Mouse (Mus musculus) lung, embryonic 14.5 days (tissue): ENCODE measurements around the gene H2-Eb2. TPM values are rescaled to one million over a fixed set of nuclear protein-coding genes. Genes with fewer than 3 reads are reported as not detected.
A peak's percentile ranks its signal among the peaks of the same experiment; 100 is the strongest.

Experiments
- ATAC-seq: fragments of 200-750 bp; cut with Nextera tagmentation; 2 replicates; pipeline ENCODE4 v1.8.0; 2017; ENCODE audit warnings: mild to moderate bottlenecking, moderate TSS enrichment, moderate library complexity; ENCODE audit not compliant: insufficient read depth
- DNase-seq: peaks from one replicate; pipeline ENCODE4 v3.0.0-alpha.2; 2015
- H3K27ac ChIP-seq: fragments of 300-500 bp; sonication (generic); 2 replicates; pipeline ENCODE4 v1.5.1; 2014; ENCODE audit warnings: low read depth, mild to moderate bottlenecking, moderate library complexity
- H3K27me3 ChIP-seq: fragments of 300-500 bp; sonication (generic); 2 replicates; pipeline ENCODE4 v1.6.1; 2014; ENCODE audit warnings: low read length, control low read depth; ENCODE audit not compliant: insufficient read depth
- H3K36me3 ChIP-seq: fragments of 300-500 bp; sonication (generic); 2 replicates; pipeline ENCODE4 v1.6.1; 2014; ENCODE audit warnings: control low read depth; ENCODE audit not compliant: insufficient read depth
- H3K4me1 ChIP-seq: fragments of 300-500 bp; sonication (generic); 2 replicates; pipeline ENCODE4 v1.6.1; 2014; ENCODE audit warnings: antibody characterized with exemption, control low read depth; ENCODE audit not compliant: insufficient read depth
- H3K4me2 ChIP-seq: fragments of 300-500 bp; sonication (generic); 2 replicates; pipeline ENCODE4 v1.6.1; 2014; ENCODE audit warnings: mild to moderate bottlenecking
- H3K4me3 ChIP-seq: fragments of 300-500 bp; sonication (generic); 2 replicates; pipeline ENCODE4 v1.5.1; 2014; ENCODE audit warnings: low read depth, low read length
- H3K9ac ChIP-seq: fragments of 300-500 bp; sonication (generic); 2 replicates; pipeline ENCODE4 v1.6.1; 2014
- H3K9me3 ChIP-seq: fragments of 300-500 bp; sonication (generic); 2 replicates; pipeline ENCODE4 v1.6.1; 2016; ENCODE audit warnings: low read depth, low read length, control low read depth
- CTCF ChIP-seq: IDR thresholded peaks from 2 replicates; pipeline ENCODE4 v1.5.1; 2016; ENCODE audit warnings: antibody characterized with exemption, low read depth
- WGBS: fragments of 180-500 bp; shearing (Covaris S2); extraction: QIAGEN DNeasy Blood & Tissue Kit; methylation state at CpG from one replicate; pipeline ENCODE4 v1.1.7; 2014; 5-methylcytosine and 5-hydroxymethylcytosine counted together
- polyA plus RNA-seq: library from polyadenylated mRNA; unstranded; fragments of >200 nt; fragmentation: Nextera tagmentation; extraction: Ambion mirVana; gene quantifications from 2 replicates; pipeline ENCODE4 v1.2.1, GENCODE M21; 2014

The H2-Eb2 gene
- polyA plus RNA-seq, result not detected in 2 replicates

DNA sequence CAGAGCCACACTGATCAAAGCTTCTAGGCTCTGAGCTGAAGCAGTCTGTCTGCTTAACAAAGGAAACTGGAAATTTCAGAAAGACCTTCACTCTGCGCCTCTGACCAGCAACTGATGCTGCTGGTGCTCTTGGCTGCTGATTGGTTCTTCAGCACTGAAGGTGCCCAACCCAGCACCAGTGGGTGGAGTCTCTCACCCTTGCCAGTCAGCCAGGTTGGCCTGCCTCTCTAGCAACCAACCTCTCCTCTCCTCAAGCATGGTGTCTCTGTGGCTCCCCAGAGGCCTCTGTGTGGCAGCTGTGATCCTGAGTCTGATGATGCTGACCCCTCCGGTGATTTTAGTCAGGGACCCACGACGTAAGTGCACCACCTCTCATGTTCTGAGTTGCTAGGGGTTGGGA lies at the start of gene H2-Eb2:
Gene H2-Eb2, plus strand, starts transcription at position 230 of the 400 bp plus-strand sequence.
- no peaks in the 10 kb centered on the region for H3K27me3 ChIP-seq
- no peaks in the 10 kb centered on the region for H3K9me3 ChIP-seq
- H3K4me1 ChIP-seq, result no peaks in the 10 kb centered on the region
- TF ChIP-seq CTCF, result no peak
- H3K4me2 ChIP-seq, result no peak within 1 kb of the TSS
- H3K27ac ChIP-seq, result no peak within 1 kb of the TSS
- no peaks in the 10 kb centered on the region for H3K36me3 ChIP-seq
- no peak within 1 kb of the TSS for H3K9ac ChIP-seq
- ATAC-seq (no peak), DNase-seq (no peak)
- H3K4me3 ChIP-seq, result no peak within 1 kb of the TSS
- 44% methylated on average over 4 of the region's 4 CpGs for WGBS

DNA sequence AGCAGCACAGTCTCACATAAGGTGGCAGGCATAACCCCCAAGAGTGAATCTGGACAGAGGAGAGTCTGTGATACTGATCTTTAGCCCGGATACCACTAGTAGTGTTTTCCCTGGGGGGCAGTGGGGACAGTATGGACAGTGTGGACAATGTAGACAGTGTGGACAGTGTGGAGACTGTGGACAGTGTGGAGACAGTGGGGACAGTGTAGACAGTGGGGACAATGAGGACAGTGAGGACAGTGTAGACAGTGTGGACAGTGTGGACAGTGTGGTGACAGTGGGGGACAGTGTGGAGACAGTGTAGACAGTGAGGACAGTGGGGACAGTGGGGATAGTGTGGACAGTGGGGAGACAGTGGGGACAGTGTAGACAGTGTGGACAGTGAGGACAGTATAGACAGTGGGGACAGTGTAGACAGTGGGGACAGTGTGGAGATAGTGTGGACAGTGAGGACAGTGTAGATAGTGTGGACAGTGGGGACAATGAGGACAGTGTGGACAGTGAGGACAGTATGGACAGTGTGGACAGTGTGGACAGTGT lies 44.9 kb upstream of the H2-Eb2 start:
- Histone ChIP-seq H3K27ac (no peak overlapping the region), H3K9me3 (no peaks in the 10 kb centered on the region), H3K4me2 (no peak overlapping the region), H3K4me1 (no peaks in the 10 kb centered on the region), H3K36me3 (no peaks in the 10 kb centered on the region), H3K27me3 (no peaks in the 10 kb centered on the region), H3K9ac (no peak overlapping the region), H3K4me3 (no peak overlapping the region)
- DNase-seq, result no peak
- no peak for ATAC-seq
- TF ChIP-seq CTCF, result no peak
- WGBS, result 70% methylated on average over 1 of the region's 1 CpGs

DNA sequence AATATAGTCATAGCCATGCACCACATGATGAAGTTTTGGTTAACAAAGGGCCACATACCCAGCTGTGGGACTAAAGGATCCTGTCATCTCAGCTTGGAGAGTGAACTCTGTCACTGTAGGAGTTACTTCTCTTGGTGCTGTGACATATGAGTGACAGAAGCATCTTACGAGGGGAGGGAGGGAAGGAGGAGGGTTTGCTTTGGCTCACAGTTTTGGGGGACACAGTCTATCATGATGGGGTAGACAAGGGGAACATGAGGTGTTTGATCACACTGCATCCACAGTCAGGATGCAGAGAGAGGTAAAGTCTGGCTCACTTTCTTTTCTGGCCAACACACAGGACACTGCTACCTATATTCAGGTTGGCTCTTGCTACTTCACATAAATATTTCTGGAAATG lies 43.6 kb upstream of the H2-Eb2 start:
- TF ChIP-seq CTCF, result no peak
- DNase-seq (no peak), ATAC-seq (no peak)
- no peaks in the 10 kb centered on the region for H3K4me1 ChIP-seq
- WGBS, result 73% methylated on average over 1 of the region's 1 CpGs
- H3K9ac ChIP-seq, result no peak overlapping the region
- no peaks in the 10 kb centered on the region for H3K9me3 ChIP-seq
- H3K4me2 ChIP-seq, result no peak overlapping the region
- H3K36me3 ChIP-seq, result no peaks in the 10 kb centered on the region
- H3K27ac ChIP-seq, result no peak overlapping the region
- H3K27me3 ChIP-seq, result no peaks in the 10 kb centered on the region
- no peak overlapping the region for H3K4me3 ChIP-seq

DNA sequence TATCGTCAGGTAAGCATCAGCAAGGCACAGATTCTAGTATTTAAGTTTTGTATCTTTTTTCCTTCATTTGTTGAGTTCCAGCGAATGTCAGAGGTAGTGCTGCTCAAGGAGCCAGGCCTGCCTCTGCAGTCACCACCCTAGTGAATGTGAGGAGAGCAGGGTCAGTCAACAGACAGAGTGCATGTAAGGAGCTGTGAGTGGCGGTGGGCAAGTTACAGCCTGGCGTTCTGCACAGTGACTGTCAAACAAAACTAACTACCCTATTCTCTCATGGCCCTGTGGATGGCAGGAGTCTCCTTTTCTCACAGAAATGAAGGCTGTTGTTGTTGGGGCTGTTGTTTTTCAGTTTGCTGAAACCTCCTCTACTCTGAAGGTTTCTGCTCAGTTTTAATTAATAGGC lies 40.1 kb upstream of the H2-Eb2 start:
- no peaks in the 10 kb centered on the region for H3K36me3 ChIP-seq
- TF ChIP-seq CTCF, result no peak
- H3K27ac ChIP-seq, result no peak overlapping the region
- no peak overlapping the region for H3K9ac ChIP-seq
- no peaks in the 10 kb centered on the region for H3K27me3 ChIP-seq
- H3K9me3 ChIP-seq, result no peaks in the 10 kb centered on the region
- no peaks in the 10 kb centered on the region for H3K4me1 ChIP-seq
- 59% methylated on average over 4 of the region's 4 CpGs for WGBS
- H3K4me3 ChIP-seq, result no peak overlapping the region
- H3K4me2 ChIP-seq, result no peak overlapping the region
- no peak for DNase-seq
- no peak for ATAC-seq

DNA sequence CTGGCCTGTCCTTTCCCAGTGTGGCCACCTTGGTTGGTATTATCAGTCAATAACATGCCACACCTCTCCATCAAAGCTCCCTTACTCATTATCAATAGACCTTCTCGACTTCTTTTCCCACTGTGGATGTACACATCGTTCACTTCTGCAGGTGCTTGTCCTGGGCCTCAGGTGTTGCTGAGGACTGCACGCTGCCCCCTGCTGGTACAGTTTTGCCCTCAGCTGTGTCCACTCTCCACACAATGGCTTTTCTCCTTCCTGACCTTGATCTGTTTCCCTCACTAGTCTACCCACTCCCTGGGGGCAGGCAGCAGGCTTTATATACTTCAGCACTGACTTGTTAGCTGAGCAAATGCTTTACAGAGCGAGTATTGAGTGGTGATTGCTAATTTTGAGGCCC lies 39.6 kb upstream of the H2-Eb2 start:
- 27% methylated on average over 4 of the region's 4 CpGs for WGBS
- Histone ChIP-seq H3K36me3 (no peaks in the 10 kb centered on the region), H3K4me2 (no peak overlapping the region), H3K4me3 (no peak overlapping the region), H3K27ac (no peak overlapping the region), H3K9ac (no peak overlapping the region), H3K4me1 (no peaks in the 10 kb centered on the region), H3K9me3 (no peaks in the 10 kb centered on the region), H3K27me3 (no peaks in the 10 kb centered on the region)
- ATAC-seq (no peak), DNase-seq (peak; percentile 32)
- TF ChIP-seq CTCF, result peak; percentile 58

DNA sequence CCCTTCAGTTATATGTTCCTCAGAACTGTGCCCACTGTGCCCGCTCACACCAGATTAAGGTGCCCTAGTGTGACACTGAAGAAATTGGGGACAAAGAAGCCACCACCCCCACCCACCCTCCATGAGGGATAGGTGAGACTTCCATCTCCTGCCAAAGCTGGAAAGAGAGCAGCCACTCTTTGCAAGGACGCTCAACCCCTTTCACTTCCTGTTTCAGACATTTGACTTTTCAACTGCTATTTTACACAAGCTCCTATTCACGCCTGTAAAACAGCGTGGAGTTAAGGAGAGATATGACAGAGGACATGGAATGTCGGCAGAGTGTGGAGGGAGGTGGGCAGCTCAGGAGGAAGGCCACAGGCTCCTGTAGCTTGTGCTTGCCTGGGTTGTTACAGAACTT lies 39.0 kb upstream of the H2-Eb2 start:
- Histone ChIP-seq H3K9ac (no peak overlapping the region), H3K4me2 (no peak overlapping the region), H3K9me3 (no peaks in the 10 kb centered on the region), H3K4me3 (no peak overlapping the region), H3K27ac (no peak overlapping the region), H3K4me1 (no peaks in the 10 kb centered on the region), H3K36me3 (no peaks in the 10 kb centered on the region), H3K27me3 (no peaks in the 10 kb centered on the region)
- 63% methylated on average over 5 of the region's 5 CpGs for WGBS
- no peak for DNase-seq
- no peak for TF ChIP-seq CTCF
- no peak for ATAC-seq

DNA sequence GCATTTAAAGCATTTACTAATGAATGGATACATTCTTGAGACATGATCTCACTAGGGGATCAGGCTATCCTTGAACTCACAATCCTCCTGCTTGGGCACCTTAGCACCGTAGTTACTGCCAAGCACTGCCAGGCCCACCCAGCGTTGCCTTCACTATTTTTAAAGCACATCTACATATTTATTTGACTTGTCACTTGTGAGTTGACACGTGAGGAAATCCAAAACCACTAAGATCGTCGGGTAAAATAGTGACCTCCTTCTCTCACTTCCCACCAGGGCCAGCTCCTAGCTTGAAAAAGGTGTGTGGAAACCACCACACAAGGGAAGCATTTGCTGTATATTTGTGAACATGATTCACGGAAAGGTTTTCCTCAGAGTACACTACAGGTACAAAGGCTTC lies 38.5 kb upstream of the H2-Eb2 start:
- Histone ChIP-seq H3K9me3 (no peaks in the 10 kb centered on the region), H3K9ac (no peak overlapping the region), H3K4me3 (no peak overlapping the region), H3K36me3 (no peaks in the 10 kb centered on the region), H3K4me1 (no peaks in the 10 kb centered on the region), H3K27ac (no peak overlapping the region), H3K27me3 (no peaks in the 10 kb centered on the region), H3K4me2 (no peak overlapping the region)
- TF ChIP-seq CTCF, result no peak
- WGBS, result 49% methylated on average over 6 of the region's 6 CpGs
- ATAC-seq (no peak), DNase-seq (no peak)

DNA sequence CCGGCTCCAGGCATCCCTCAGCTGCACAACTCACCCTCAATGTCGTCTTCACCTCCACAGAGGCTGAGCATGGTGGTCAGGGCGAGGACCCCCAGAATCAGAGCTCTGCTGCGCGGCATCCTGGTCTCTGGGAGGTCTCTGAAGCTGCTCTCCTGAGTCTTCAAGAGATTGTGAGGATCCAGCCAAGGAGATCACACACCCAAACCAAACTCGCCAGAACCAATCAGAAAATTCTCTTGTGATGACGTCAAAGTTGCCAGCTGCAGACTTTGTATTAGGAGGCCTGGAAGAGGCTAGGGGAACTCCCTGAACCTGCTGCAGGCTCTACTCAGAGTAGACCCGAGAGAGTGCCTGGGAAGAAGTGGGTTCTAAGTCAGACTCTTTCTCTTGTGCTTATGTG lies 37.8 kb upstream of the H2-Eb2 start, which contains the start of gene H2-Aa:
Gene H2-Aa, minus strand, starts transcription at position 176 of the 400 bp plus-strand sequence.
- Histone ChIP-seq H3K27ac (no peak within 1 kb of the TSS), H3K36me3 (no peaks in the 10 kb centered on the region), H3K9me3 (no peaks in the 10 kb centered on the region), H3K27me3 (no peaks in the 10 kb centered on the region), H3K9ac (no peak within 1 kb of the TSS), H3K4me3 (no peak within 1 kb of the TSS), H3K4me2 (no peak within 1 kb of the TSS), H3K4me1 (no peaks in the 10 kb centered on the region)
- 12% methylated on average over 8 of the region's 8 CpGs for WGBS
- peak; percentile 88 for DNase-seq
- no peak for TF ChIP-seq CTCF
- ATAC-seq, result peak; percentile 65
